Mouse (Mus musculus) heart, adult 2 months (tissue): ENCODE data around the gene 1600014C23Rik.

Experiments
- CTCF ChIP-seq: fragments of 200-600 bp; IDR thresholded peaks from 2 replicates; pipeline ENCODE4 v1.8.1; 2022; ENCODE audit warnings: antibody characterized with exemption, mild to moderate bottlenecking, moderate library complexity
- EP300 ChIP-seq: fragments of 200-500 bp; IDR thresholded peaks from 2 replicates; pipeline ENCODE4 v1.6.1; 2011; ENCODE audit warnings: low read depth, low read length, control low read depth; ENCODE audit not compliant: insufficient read depth
- POLR2A ChIP-seq: fragments of 200-500 bp; IDR thresholded peaks from 2 replicates; pipeline ENCODE4 v1.6.1; 2011; ENCODE audit warnings: mild to moderate bottlenecking, low read depth, low read length, control low read depth; ENCODE audit not compliant: insufficient read depth

- TF ChIP-seq CTCF (no peak), POLR2A (no peak), EP300 (no peak)
Observed at GRCm38 (mm10) chr17:45702254-45702653, 31.4 kb downstream of the 1600014C23Rik start.
